Mouse (Mus musculus): ENCODE data around the gene Pcdh9. TPM values are rescaled to one million over a fixed set of nuclear protein-coding genes. Genes with fewer than 3 reads are reported as not detected.

The Pcdh9 gene
- polyA plus RNA-seq, 1 experiment from 2014 or later: 8.3 TPM

DNA sequence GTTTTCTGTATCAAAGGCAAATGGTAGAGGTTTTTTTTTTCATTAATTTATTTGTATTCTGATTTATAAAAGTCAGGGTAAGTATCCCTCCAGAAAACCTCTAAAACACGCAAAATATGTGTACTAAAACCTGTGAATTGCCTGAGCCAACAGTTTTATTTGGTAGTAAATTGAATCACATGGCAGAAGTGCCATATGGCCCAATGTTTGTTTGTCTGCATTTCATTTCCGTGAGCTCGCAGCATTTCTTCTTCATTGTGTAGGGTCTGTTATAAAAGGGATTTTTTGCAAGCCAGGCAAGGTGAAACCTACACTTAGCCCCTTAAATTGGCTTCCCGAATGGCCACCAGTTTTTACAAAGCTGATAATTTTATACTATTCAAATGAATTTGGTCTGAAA lies 104.2 kb downstream of the Pcdh9 start:
- Histone ChIP-seq H3K9me3 (no peaks in the 10 kb centered on the region), H3K36me3 (no peaks in the 10 kb centered on the region), H3K27ac (replicated peaks) (no peak overlapping the region), H3K27me3 (replicated peaks) (no peaks in the 10 kb centered on the region), H3K4me1 (no peaks in the 10 kb centered on the region), H3K9ac (no peak overlapping the region), H3K4me3 (no peak overlapping the region), H3K4me2 (no peak overlapping the region)
- 70% methylated on average over 4 of the region's 4 CpGs for WGBS
- no peak for ATAC-seq (ENCODE audit: extremely low read depth, insufficient number of reproducible peaks, low FRiP score, low TSS enrichment)

- Histone ChIP-seq H3K4me1 (no peaks in the 10 kb centered on the region), H3K27ac (replicated peaks) (no peak overlapping the region), H3K9me3 (no peaks in the 10 kb centered on the region), H3K9ac (no peak overlapping the region), H3K4me3 (no peak overlapping the region), H3K27me3 (replicated peaks) (no peaks in the 10 kb centered on the region), H3K36me3 (no peaks in the 10 kb centered on the region), H3K4me2 (no peak overlapping the region)
- 57% methylated on average over 2 of the region's 2 CpGs for WGBS
- ATAC-seq (ENCODE audit: extremely low read depth, insufficient number of reproducible peaks, low FRiP score, low TSS enrichment): no peak
These were observed 105.4 kb downstream of the Pcdh9 start for GRCm38 (mm10) chr14:93785031-93785430.

GRCm38 (mm10) chr14:93762855-93763254 lies 127.6 kb downstream of the Pcdh9 start:
- H3K9me3 ChIP-seq: no peaks in the 10 kb centered on the region
- peaks cover 3% of the 10 kb centered on the region; the same call in 1 of the 2 replicates for H3K4me1 ChIP-seq
- H3K36me3 ChIP-seq: no peaks in the 10 kb centered on the region
- WGBS: 77% methylated on average over 2 of the region's 2 CpGs
- no peak for ATAC-seq (ENCODE audit: extremely low read depth, insufficient number of reproducible peaks, low FRiP score, low TSS enrichment)
- H3K27ac ChIP-seq (replicated peaks): no peak overlapping the region
- no peak overlapping the region for H3K4me3 ChIP-seq
- no peaks in the 10 kb centered on the region for H3K27me3 ChIP-seq (replicated peaks)
- H3K4me2 ChIP-seq: no peak overlapping the region
- H3K9ac ChIP-seq: no peak overlapping the region

- WGBS: 34% methylated on average over 10 of the region's 10 CpGs
- Histone ChIP-seq H3K9me3 (no peaks in the 10 kb centered on the region), H3K4me3 (no peak overlapping the region), H3K36me3 (no peaks in the 10 kb centered on the region), H3K4me2 (peak overlapping the region; percentile 44), H3K4me1 (0 out of 2 replicates have a peak, but pooled peaks cover 4% of the 10 kb centered on the region), H3K27me3 (replicated peaks) (no peaks in the 10 kb centered on the region), H3K27ac (replicated peaks) (peak overlapping the region; percentile 45; the same call in 1 of the 2 replicates), H3K9ac (no peak overlapping the region)
- ATAC-seq (ENCODE audit: extremely low read depth, insufficient number of reproducible peaks, low FRiP score, low TSS enrichment): peak; percentile 54; the same call in 1 of the 2 replicates
These were observed 156.3 kb downstream of the Pcdh9 start for GRCm38 (mm10) chr14:93734077-93734673.

DNA sequence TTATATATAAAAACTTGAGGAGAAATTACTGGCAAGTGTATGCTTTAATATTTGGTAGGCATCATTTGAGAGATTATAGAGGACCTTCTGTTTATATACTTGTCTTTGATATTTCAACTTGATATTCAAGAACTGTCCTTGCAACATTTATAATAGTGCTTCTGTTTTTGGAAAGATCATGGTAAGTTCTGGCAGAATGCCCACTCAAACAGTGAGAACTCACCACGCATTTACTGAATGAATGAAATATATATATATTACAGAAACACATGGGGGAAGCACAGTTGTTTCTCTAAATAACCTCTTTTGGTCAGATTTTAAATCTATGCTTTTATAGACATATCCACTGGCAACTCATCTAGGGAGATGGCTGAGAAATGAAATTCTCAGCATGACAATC lies 164.7 kb downstream of the Pcdh9 start:
- no peak overlapping the region for H3K27ac ChIP-seq (replicated peaks)
- no peaks in the 10 kb centered on the region for H3K27me3 ChIP-seq (replicated peaks)
- no peak for ATAC-seq (ENCODE audit: extremely low read depth, insufficient number of reproducible peaks, low FRiP score, low TSS enrichment)
- H3K9me3 ChIP-seq: no peaks in the 10 kb centered on the region
- no peaks in the 10 kb centered on the region for H3K4me1 ChIP-seq
- H3K4me2 ChIP-seq: no peak overlapping the region
- no peaks in the 10 kb centered on the region for H3K36me3 ChIP-seq
- no peak overlapping the region for H3K9ac ChIP-seq
- no peak overlapping the region for H3K4me3 ChIP-seq
- WGBS: 53% methylated on average over 1 of the region's 1 CpGs

DNA sequence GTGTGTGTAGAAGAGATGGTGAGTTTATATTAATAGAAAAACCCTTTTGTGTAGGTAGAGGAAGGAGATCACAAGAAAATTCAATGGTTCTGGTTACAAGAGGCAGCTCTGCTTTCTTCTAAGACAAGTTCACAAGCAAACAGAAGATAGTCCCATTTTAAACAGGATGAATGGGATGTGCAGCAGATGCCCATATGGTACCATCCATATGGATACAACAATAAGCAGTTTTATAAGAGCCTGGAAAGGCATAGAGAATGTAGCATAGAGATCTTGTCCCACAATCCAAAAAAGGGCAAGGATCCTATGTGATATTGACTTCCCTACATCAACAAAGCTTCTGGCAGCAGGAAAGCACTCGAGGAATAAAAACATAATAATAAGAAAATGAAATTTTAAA lies 171.3 kb downstream of the Pcdh9 start:
- Histone ChIP-seq H3K27me3 (replicated peaks) (no peaks in the 10 kb centered on the region), H3K9me3 (no peaks in the 10 kb centered on the region), H3K4me3 (no peak overlapping the region), H3K27ac (replicated peaks) (no peak overlapping the region), H3K9ac (no peak overlapping the region), H3K4me2 (no peak overlapping the region), H3K36me3 (no peaks in the 10 kb centered on the region), H3K4me1 (no peaks in the 10 kb centered on the region)
- no peak for ATAC-seq (ENCODE audit: extremely low read depth, insufficient number of reproducible peaks, low FRiP score, low TSS enrichment)
- 50% methylated on average over 1 of the region's 1 CpGs for WGBS

DNA sequence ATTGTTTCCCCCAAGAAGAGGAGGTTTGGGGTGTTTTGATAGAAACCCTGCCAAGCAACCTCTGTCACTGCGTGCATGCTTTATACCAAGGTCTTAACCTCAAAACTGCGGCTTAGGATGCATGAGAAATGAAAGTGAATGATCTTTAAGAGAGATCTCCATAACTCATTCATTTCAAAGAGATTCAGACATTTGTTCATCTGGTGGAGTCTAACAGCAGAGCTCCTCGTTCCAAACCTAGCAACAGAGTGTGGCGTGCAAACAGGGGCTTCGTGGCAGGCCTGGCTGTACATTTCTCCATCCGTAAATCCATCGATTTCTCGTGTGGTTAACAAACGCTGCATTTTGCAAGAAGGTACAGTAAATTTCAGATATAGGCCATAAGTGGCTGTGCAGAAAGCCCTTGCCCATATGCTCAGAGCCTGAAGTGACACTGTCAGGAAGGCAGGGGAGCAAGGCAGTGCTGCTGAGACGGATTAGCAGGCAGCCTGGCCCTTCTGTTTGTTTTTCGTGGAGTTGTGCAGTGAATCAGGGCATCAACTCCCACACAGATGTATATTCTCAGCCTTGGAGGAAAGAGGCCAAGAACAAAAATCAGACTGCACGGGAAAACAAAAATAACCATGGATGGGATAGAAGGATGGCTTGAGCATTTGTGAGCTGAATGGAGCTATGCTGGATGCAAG lies 177.1 kb downstream of the Pcdh9 start:
- no peak for ATAC-seq (ENCODE audit: extremely low read depth, insufficient number of reproducible peaks, low FRiP score, low TSS enrichment)
- no peaks in the 10 kb centered on the region for H3K27me3 ChIP-seq (replicated peaks)
- 71% methylated on average over 12 of the region's 12 CpGs for WGBS
- H3K4me2 ChIP-seq: no peak overlapping the region
- H3K4me3 ChIP-seq: no peak overlapping the region
- no peaks in the 10 kb centered on the region for H3K4me1 ChIP-seq
- no peak overlapping the region for H3K9ac ChIP-seq
- H3K9me3 ChIP-seq: no peaks in the 10 kb centered on the region
- no peak overlapping the region for H3K27ac ChIP-seq (replicated peaks)
- no peaks in the 10 kb centered on the region for H3K36me3 ChIP-seq

GRCm38 (mm10) chr14:93708651-93709050 lies 181.8 kb downstream of the Pcdh9 start:
- no peaks in the 10 kb centered on the region for H3K9me3 ChIP-seq
- no peak overlapping the region for H3K4me2 ChIP-seq
- WGBS: 64% methylated on average over 3 of the region's 3 CpGs
- H3K4me1 ChIP-seq: no peaks in the 10 kb centered on the region
- no peaks in the 10 kb centered on the region for H3K36me3 ChIP-seq
- H3K4me3 ChIP-seq: no peak overlapping the region
- no peaks in the 10 kb centered on the region for H3K27me3 ChIP-seq (replicated peaks)
- H3K9ac ChIP-seq: no peak overlapping the region
- no peak overlapping the region for H3K27ac ChIP-seq (replicated peaks)
- ATAC-seq (ENCODE audit: extremely low read depth, insufficient number of reproducible peaks, low FRiP score, low TSS enrichment): no peak

DNA sequence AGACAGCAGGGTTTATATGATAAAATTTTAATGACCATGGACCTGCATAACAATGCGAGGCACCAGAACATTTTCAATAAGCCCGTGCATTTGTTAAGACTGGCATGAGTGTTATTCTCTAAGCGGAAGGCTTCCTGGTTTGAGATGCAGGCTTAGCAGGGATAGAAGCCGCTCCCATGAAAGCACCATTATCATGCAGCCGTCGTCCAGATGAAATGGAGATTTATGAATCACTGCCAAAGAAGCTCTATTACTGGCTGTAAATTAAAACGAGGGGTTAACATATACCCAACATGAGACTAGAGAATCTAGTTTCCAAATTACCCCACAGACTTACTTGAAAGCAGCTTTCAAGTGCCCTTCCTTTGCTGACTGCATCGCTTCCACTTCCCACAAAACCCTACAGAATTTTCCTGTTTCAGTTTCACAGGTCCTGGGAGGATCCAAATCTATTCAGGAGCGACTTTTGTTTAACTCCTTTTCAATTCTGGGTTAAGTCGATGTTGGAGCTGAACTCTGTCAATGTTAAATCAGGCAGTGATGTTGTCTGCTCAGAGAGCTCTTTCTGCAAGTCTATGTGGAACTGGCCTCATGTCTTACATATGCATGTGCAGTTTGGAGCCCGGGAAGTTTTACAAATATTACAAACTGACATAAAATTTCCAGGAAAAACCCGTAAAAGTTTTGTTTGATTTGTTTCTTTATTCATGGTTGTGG lies 188.9 kb downstream of the Pcdh9 start:
- H3K4me3 ChIP-seq: no peak overlapping the region
- no peak overlapping the region for H3K27ac ChIP-seq (replicated peaks)
- H3K9ac ChIP-seq: no peak overlapping the region
- H3K27me3 ChIP-seq (replicated peaks): no peaks in the 10 kb centered on the region
- H3K4me2 ChIP-seq: no peak overlapping the region
- H3K9me3 ChIP-seq: no peaks in the 10 kb centered on the region
- no peak for ATAC-seq (ENCODE audit: extremely low read depth, insufficient number of reproducible peaks, low FRiP score, low TSS enrichment)
- WGBS: 61% methylated on average over 12 of the region's 12 CpGs
- H3K4me1 ChIP-seq: no peaks in the 10 kb centered on the region
- H3K36me3 ChIP-seq: no peaks in the 10 kb centered on the region

DNA sequence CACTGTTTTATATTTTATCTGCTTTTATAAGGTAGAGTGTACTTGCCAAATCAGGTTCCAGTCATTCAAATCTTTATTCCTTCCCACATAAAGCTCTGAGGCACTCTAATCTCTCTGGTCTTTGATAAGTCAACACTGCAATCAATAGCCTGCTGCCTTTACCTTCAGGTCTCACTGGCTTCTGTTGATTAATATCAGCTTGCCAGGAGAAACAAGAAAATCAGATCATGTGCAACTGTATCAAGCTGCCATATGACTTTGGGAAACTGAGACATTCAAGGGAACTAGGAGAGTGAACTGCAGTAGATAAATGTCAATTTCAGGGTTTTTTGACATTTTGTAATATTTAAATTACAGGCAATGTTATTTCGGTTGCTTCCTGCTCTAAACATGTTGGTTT lies 189.6 kb downstream of the Pcdh9 start:
- no peak overlapping the region for H3K4me2 ChIP-seq
- no peaks in the 10 kb centered on the region for H3K4me1 ChIP-seq
- H3K9me3 ChIP-seq: no peaks in the 10 kb centered on the region
- no peaks in the 10 kb centered on the region for H3K36me3 ChIP-seq
- 53% methylated on average over 1 of the region's 1 CpGs for WGBS
- no peak overlapping the region for H3K27ac ChIP-seq (replicated peaks)
- H3K9ac ChIP-seq: no peak overlapping the region
- H3K4me3 ChIP-seq: no peak overlapping the region
- no peaks in the 10 kb centered on the region for H3K27me3 ChIP-seq (replicated peaks)
- ATAC-seq (ENCODE audit: extremely low read depth, insufficient number of reproducible peaks, low FRiP score, low TSS enrichment): no peak

DNA sequence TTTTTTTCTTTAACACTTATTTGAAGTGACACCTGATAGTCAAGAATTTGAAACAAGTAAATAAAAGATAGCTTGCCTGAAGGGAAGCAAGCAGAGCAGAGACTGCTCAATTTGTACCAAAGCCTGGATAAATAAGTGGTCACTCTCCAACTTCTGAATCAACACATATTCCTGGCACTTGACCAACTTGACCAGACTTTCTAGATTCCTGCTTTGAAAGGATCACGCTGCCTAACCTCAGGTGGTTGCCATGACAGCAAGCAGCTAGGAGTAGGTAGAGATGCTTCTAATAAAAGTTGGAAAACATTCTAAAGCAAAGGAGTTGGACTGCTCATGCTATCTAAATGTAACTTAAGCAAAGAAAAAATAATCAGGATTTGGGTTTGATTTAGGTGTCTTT lies 205.8 kb downstream of the Pcdh9 start:
- ATAC-seq (ENCODE audit: extremely low read depth, insufficient number of reproducible peaks, low FRiP score, low TSS enrichment): no peak

More for the DNA sequence above, 205.8 kb downstream of the Pcdh9 start:
- Histone ChIP-seq H3K9me3 (0 out of 2 replicates have a peak, but pooled peaks cover 9% of the 10 kb centered on the region), H3K27me3 (replicated peaks) (no peaks in the 10 kb centered on the region), H3K4me1 (no peaks in the 10 kb centered on the region), H3K4me3 (no peak overlapping the region), H3K9ac (no peak overlapping the region), H3K4me2 (no peak overlapping the region), H3K36me3 (no peaks in the 10 kb centered on the region), H3K27ac (replicated peaks) (no peak overlapping the region)
- 44% methylated on average over 1 of the region's 1 CpGs for WGBS
